Mouse (Mus musculus) stomach, postnatal 0 days (tissue): ENCODE results near the gene Pom121. TPM values are rescaled to one million over a fixed set of nuclear protein-coding genes. Genes with fewer than 3 reads are reported as not detected.

Source experiments
- ATAC-seq: fragments of 200-750 bp; cut with Nextera tagmentation; 2 replicates; pipeline ENCODE4 v1.8.0; 2017; ENCODE audit not compliant: low FRiP score, low TSS enrichment
- DNase-seq: peaks from one replicate; pipeline ENCODE4 v3.0.0-alpha.2; 2016; ENCODE audit warnings: low spot score
- H3K27ac ChIP-seq: fragments of 300-500 bp; sonication (generic); replicated peaks from 2 replicates; pipeline ENCODE4 v1.5.1; 2014; ENCODE audit warnings: mild to moderate bottlenecking, control low read depth
- H3K27me3 ChIP-seq: fragments of 300-500 bp; sonication (generic); 2 replicates; pipeline ENCODE4 v1.6.1; 2014; ENCODE audit warnings: low read length; ENCODE audit not compliant: control insufficient read depth, insufficient read depth
- H3K36me3 ChIP-seq: fragments of 300-500 bp; sonication (generic); 2 replicates; pipeline ENCODE4 v1.6.1; 2014; ENCODE audit warnings: low read length, mixed read lengths; ENCODE audit not compliant: control insufficient read depth, insufficient read depth
- H3K4me1 ChIP-seq: fragments of 300-500 bp; sonication (generic); replicated peaks from 2 replicates; pipeline ENCODE4 v1.6.1; 2014; ENCODE audit warnings: antibody characterized with exemption; ENCODE audit not compliant: control insufficient read depth, insufficient read depth
- H3K4me2 ChIP-seq: fragments of 300-500 bp; sonication (generic); replicated peaks from 2 replicates; pipeline ENCODE4 v1.6.1; 2014; ENCODE audit warnings: low read depth, mild to moderate bottlenecking, control low read depth, moderate library complexity
- H3K4me3 ChIP-seq: fragments of 300-500 bp; sonication (generic); 2 replicates; pipeline ENCODE4 v1.5.1; 2014; ENCODE audit warnings: low read depth, low read length, control low read depth
- H3K9ac ChIP-seq: fragments of 300-500 bp; sonication (generic); 2 replicates; pipeline ENCODE4 v1.6.1; 2014; ENCODE audit warnings: mild to moderate bottlenecking, low read length, control low read depth, mixed read lengths
- H3K9me3 ChIP-seq: fragments of 300-500 bp; sonication (generic); 2 replicates; pipeline ENCODE4 v1.6.1; 2016; ENCODE audit warnings: low read length; ENCODE audit not compliant: control insufficient read depth
- CTCF ChIP-seq: IDR thresholded peaks from 2 replicates; pipeline ENCODE4 v1.5.1; 2016; ENCODE audit warnings: antibody characterized with exemption, low read depth, mild to moderate bottlenecking, moderate library complexity
- EP300 ChIP-seq: optimal IDR thresholded peaks from 2 replicates; pipeline ENCODE3; 2016; ENCODE audit warnings: antibody characterized with exemption
- WGBS: fragments of 180-500 bp; shearing (Covaris S2); extraction: QIAGEN DNeasy Blood & Tissue Kit; methylation state at CpG from one replicate; pipeline ENCODE4 v1.1.7; 2014; 5-methylcytosine and 5-hydroxymethylcytosine counted together
- polyA plus RNA-seq: library from polyadenylated mRNA; unstranded; fragments of >200 nt; fragmentation: Nextera tagmentation; extraction: Ambion mirVana; gene quantifications from 2 replicates; pipeline ENCODE4 v1.2.1, GENCODE M21; 2015

Gene Pom121
- polyA plus RNA-seq, 1 experiment from 2014 or later, result 3.9 TPM

- Histone ChIP-seq H3K36me3 (no peaks in the 10 kb centered on the region), H3K4me2 (no peak overlapping the region), H3K9me3 (no peaks in the 10 kb centered on the region), H3K4me1 (no peaks in the 10 kb centered on the region), H3K27ac (no peak overlapping the region), H3K4me3 (no peak overlapping the region), H3K9ac (no peak overlapping the region), H3K27me3 (no peaks in the 10 kb centered on the region)
- DNase-seq, result no peak
- no peak for ATAC-seq
- TF ChIP-seq EP300, result no peak
- no peak for TF ChIP-seq CTCF
- 92% methylated on average over 9 of the region's 9 CpGs for WGBS
Observed at GRCm38 (mm10) chr5:135410266-135410665, 15.9 kb upstream of the Pom121 start.

- H3K4me2 ChIP-seq, result no peak overlapping the region
Observed at GRCm38 (mm10) chr5:135408114-135408513, 13.8 kb upstream of the Pom121 start.

GRCm38 (mm10) chr5:135405437-135405836 lies 11.1 kb upstream of the Pom121 start:
- no peak for ATAC-seq
- H3K9ac ChIP-seq, result no peak overlapping the region
- H3K4me2 ChIP-seq, result no peak overlapping the region
- H3K4me3 ChIP-seq, result no peak overlapping the region
- no peaks in the 10 kb centered on the region for H3K36me3 ChIP-seq
- no peaks in the 10 kb centered on the region for H3K27me3 ChIP-seq
- TF ChIP-seq EP300, result no peak
- no peak for TF ChIP-seq CTCF
- no peak for DNase-seq
- no peaks in the 10 kb centered on the region for H3K4me1 ChIP-seq
- 78% methylated on average over 9 of the region's 9 CpGs for WGBS
- H3K27ac ChIP-seq, result no peak overlapping the region
- no peaks in the 10 kb centered on the region for H3K9me3 ChIP-seq

More at GRCm38 (mm10) chr5:135408114-135408513, 13.8 kb upstream of the Pom121 start:
- H3K27ac ChIP-seq, result no peak overlapping the region
- no peak overlapping the region for H3K4me3 ChIP-seq
- H3K27me3 ChIP-seq, result no peaks in the 10 kb centered on the region
- ATAC-seq, result no peak
- no peaks in the 10 kb centered on the region for H3K4me1 ChIP-seq
- H3K9me3 ChIP-seq, result no peaks in the 10 kb centered on the region
- no peaks in the 10 kb centered on the region for H3K36me3 ChIP-seq
- TF ChIP-seq EP300 (no peak), CTCF (no peak)
- WGBS, result 80% methylated on average over 4 of the region's 4 CpGs
- H3K9ac ChIP-seq, result no peak overlapping the region
- no peak for DNase-seq

GRCm38 (mm10) chr5:135404623-135405022 lies 10.3 kb upstream of the Pom121 start:
- ATAC-seq (peak; percentile 63; the same call in 1 of the 2 replicates), DNase-seq (no peak)
- H3K4me3 ChIP-seq, result no peak overlapping the region
- H3K27me3 ChIP-seq, result no peaks in the 10 kb centered on the region
- H3K36me3 ChIP-seq, result no peaks in the 10 kb centered on the region
- H3K27ac ChIP-seq, result no peak overlapping the region
- H3K4me2 ChIP-seq, result no peak overlapping the region
- H3K9ac ChIP-seq, result no peak overlapping the region
- TF ChIP-seq CTCF (no peak), EP300 (no peak)
- no peaks in the 10 kb centered on the region for H3K9me3 ChIP-seq
- no peaks in the 10 kb centered on the region for H3K4me1 ChIP-seq
- WGBS, result 36% methylated on average over 20 of the region's 20 CpGs

- TF ChIP-seq EP300, result no peak
- TF ChIP-seq CTCF, result peak; percentile 97
- H3K27me3 ChIP-seq, result no peaks in the 10 kb centered on the region
- no peaks in the 10 kb centered on the region for H3K36me3 ChIP-seq
- DNase-seq (peak; percentile 86), ATAC-seq (0 out of 2 replicates have a peak, but pooled peaks have one; percentile 39)
- no peak overlapping the region for H3K27ac ChIP-seq
- H3K4me2 ChIP-seq, result no peak overlapping the region
- 8% methylated on average over 2 of the region's 2 CpGs for WGBS
- H3K9ac ChIP-seq, result no peak overlapping the region
- H3K9me3 ChIP-seq, result no peaks in the 10 kb centered on the region
- no peaks in the 10 kb centered on the region for H3K4me1 ChIP-seq
- H3K4me3 ChIP-seq, result no peak overlapping the region
Observed at GRCm38 (mm10) chr5:135400244-135400643, 5.9 kb upstream of the Pom121 start.

- Histone ChIP-seq H3K4me1 (no peaks in the 10 kb centered on the region), H3K27ac (no peak overlapping the region), H3K4me2 (no peak overlapping the region), H3K9me3 (no peaks in the 10 kb centered on the region), H3K27me3 (no peaks in the 10 kb centered on the region), H3K4me3 (no peak overlapping the region), H3K36me3 (no peaks in the 10 kb centered on the region), H3K9ac (no peak overlapping the region)
- TF ChIP-seq EP300 (no peak), CTCF (no peak)
- no peak for ATAC-seq
- WGBS, result 54% methylated on average over 6 of the region's 6 CpGs
- no peak for DNase-seq
Observed at GRCm38 (mm10) chr5:135399382-135399781, 5.0 kb upstream of the Pom121 start.
